Mouse (Mus musculus): Measurements from ENCODE around the gene Ing5. TPM values are rescaled to one million over a fixed set of nuclear protein-coding genes. Genes with fewer than 3 reads are reported as not detected.

Gene Ing5
- 10.1 and 11.2 TPM in 2 replicates for polyA plus RNA-seq (2012; rRNA removed)

DNA sequence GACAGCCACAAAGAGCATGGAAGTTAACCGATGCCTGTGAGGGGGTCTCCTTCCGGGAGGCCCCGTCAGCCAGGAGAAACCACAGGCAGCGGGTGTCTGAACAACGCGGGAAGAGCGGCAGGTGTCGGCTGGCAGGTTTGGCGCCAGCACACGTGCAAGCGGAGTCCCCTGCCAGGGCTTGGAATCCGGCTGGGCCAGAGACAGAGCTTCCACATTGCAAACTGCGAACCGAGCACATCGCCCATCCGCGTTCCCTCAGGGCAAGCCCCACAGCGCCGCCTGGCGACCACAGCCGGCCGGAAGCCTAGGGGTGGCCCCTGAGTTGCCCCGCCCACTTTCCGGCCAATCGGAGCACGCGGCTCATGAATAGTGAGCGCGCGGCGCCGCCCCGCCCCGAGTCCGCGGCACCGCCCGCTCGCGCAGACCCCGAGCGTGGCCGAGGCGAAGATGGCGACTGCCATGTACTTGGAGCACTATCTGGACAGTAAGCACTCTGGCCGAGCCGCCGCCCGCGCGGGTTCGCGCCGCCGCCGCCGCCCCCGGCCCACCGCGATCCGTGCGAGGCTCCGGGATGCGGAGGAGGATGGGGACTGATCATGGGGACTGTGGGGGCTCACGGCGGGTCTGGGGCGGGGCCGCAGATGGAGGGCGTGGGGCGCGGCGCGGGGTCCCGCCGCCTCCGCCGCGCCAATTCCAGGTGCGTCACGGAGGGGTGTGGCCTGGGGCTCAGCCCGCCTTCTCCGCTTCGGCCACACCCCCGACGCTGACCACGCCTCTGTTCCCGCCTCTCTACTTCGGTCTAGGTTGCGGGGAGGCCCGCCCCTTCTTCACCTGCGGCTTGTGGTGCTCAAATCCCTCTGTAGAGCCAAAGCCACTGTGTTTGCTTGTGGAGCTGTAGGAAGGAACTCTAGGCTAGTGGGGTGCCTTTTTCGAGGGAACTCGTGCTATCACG lies at the start of gene Ing5:
TSS of gene Ing5 (plus strand) at position 410 of the 952 bp plus-strand sequence.

DNA sequence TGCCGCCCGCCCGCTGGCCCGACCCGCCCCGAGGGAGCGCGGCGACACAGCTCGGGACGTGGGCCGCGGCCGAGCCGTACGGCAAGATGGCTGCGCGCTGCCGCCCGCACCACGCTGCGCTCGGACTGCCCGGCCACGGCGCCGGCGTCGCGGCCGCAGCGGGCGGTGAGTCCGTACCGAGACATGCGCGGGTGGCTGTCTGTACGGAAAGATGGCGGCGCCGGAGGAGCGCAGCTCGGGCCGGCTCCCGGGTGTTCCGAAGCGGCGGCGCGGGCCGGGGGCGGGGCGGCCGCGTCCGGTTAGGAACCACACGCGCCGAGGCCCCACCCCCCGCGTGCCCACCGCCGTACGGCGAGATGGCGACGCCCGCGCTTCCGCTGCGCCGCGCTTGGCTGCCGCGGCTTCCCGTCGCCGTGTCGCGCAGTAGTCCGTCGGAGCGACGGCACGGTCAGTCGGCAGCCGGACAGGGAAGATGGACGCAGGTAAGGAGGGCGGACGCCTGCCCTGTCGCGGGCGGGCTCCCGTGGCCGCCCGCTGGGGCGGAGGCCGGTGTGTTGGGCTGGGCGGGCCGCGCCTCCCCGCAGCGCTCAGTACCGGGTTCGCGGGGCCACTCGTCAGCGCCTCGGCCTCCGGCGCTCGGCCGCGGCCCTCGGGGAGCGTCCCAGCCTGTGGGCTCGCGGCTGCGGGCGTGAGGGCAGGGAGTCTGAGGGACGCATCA lies 49.0 kb upstream of the Ing5 start, which contains the start of gene Thap4:
TSS of gene Thap4 (minus strand) at position 292 of the 718 bp plus-strand sequence.

DNA sequence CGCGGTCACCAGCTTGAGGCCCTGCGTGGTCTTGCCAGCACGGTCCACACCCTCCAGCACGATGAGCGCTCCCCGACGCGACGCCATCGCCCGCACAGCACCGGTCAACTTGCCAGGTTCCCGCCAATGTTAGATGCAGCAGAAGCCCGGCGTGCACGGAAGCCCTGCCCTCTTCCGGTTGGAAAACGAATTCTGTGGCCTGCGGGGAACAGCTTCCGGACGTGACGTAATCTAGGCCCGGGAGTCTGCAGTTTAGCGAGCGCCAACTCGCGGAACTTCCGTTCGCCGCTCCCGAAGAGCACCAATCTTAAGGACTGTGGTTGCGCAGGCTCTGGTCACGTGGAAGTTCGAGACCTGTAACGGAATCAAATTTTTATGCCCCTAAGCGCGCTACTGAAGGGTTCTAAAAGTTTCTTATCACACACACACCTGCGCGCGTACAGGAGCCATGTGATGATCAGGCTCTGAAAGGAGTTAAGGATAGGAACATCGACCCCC lies 2.0 kb upstream of the Ing5 start, which contains the start of gene Dtymk:
TSS of gene Dtymk (minus strand) at position 194 of the 498 bp plus-strand sequence.

DNA sequence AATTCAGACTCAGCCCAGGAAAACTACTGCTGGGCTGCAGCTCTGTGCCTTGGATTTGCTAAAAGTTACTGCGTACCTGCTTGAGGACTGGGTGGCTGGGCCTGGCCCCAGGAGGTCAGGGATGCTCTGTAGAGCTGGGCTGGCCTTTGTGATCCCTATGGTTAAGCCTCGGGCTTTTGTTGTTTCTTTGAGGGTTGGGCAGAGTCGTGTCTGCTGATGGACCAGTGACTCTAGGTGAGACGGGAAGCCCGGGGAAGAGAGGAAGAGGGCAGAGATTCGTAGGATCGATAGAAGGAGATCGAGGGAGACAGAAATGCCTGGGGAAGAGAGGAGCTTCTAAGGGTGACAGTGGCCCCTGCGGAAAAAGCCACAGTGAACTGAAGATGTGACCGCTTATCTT lies 20.8 kb downstream of the Ing5 start, which contains the start of gene D2hgdh:
TSS of gene D2hgdh (plus strand) at position 301 of the 400 bp plus-strand sequence.

DNA sequence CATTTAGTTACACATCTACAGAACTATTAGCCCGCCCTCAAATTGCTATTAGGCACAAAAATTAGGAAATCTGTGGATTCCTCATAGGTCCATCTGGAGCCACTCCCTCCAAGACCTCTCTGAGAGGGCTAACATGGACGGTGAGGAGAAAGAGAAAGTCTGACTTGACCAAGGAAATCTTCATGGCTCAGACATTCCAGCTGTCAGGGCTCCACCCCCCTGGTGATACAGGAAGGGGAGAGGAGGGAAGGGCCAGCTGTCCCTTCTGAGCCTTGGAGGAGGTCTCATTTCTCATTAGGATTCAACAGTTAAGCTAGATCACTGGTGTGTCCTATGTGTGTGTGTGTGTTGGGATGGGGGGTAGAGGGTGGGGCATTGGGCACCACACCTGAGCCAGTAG lies 57.3 kb downstream of the Ing5 start, which contains the start of gene Gal3st2:
TSS of gene Gal3st2 (plus strand) at position 259 of the 400 bp plus-strand sequence.

Other genes starting within 250 kb of the Ing5 start
- 320 and 324 TPM in 2 replicates for gene Stk25, start 145.3 kb upstream of the Ing5 start, polyA plus RNA-seq (2012; rRNA removed)
- 52.9 and 57.9 TPM in 2 replicates for gene Bok, start 118.3 kb upstream of the Ing5 start, polyA plus RNA-seq (2012; rRNA removed)
- gene Atg4b, start 52.5 kb upstream of the Ing5 start, polyA plus RNA-seq (2012; rRNA removed): 79.4 and 85.0 TPM in 2 replicates
- gene Thap4, start 49.1 kb upstream of the Ing5 start, polyA plus RNA-seq (2012; rRNA removed): 41.7 and 52.5 TPM in 2 replicates
- 206 and 225 TPM in 2 replicates for gene Dtymk, start 2.0 kb upstream of the Ing5 start, polyA plus RNA-seq (2012; rRNA removed)
- gene D2hgdh, start 20.9 kb downstream of the Ing5 start, polyA plus RNA-seq (2012; rRNA removed): 20.7 and 23.5 TPM in 2 replicates
- gene Gal3st2, start 57.3 kb downstream of the Ing5 start, polyA plus RNA-seq (2012; rRNA removed): 0.09 TPM in 1 of 2 replicates, not detected in the other
- gene Gal3st2b, start 114.3 kb downstream of the Ing5 start, polyA plus RNA-seq (2012; rRNA removed): not detected in 2 replicates
- not detected in 2 replicates for gene Gal3st2c, start 186.5 kb downstream of the Ing5 start, polyA plus RNA-seq (2012; rRNA removed)
- 0.01 TPM in 1 of 2 replicates, not detected in the other for gene Neu4, start 216.5 kb downstream of the Ing5 start, polyA plus RNA-seq (2012; rRNA removed)
- gene Pdcd1, start 248.6 kb downstream of the Ing5 start, polyA plus RNA-seq (2012; rRNA removed): 0.05 and 0.09 TPM in 2 replicates